Mouse (Mus musculus): ENCODE results near the gene Rec8. TPM values are rescaled to one million over a fixed set of nuclear protein-coding genes. Genes with fewer than 3 reads are reported as not detected.

Rec8 gene
- total RNA-seq, 2 experiments from 2014 or later: 1.7 to 2.2 TPM

GRCm38 (mm10) chr14:55590748-55591330, 27.0 kb upstream of the Rec8 start, which contains the start of gene Psme2:
Psme2 (minus strand) TSS chr14:55591113.
- ATAC-seq (replicated peaks; ENCODE audit: low FRiP score, poor library complexity, severe bottlenecking): peak; percentile 82

- ATAC-seq (replicated peaks; ENCODE audit: low FRiP score, poor library complexity, severe bottlenecking): peak; percentile 87
Measured at GRCm38 (mm10) chr14:55591331-55591891, 26.4 kb upstream of the Rec8 start, which contains the start of gene Rnf31. Rnf31 (plus strand) TSS chr14:55591708.

GRCm38 (mm10) chr14:55592226-55592625, 25.6 kb upstream of the Rec8 start:
- peak; percentile 10 for ATAC-seq (replicated peaks; ENCODE audit: low FRiP score, poor library complexity, severe bottlenecking)

GRCm38 (mm10) chr14:55596036-55596690, 21.7 kb upstream of the Rec8 start:
- ATAC-seq (replicated peaks; ENCODE audit: low FRiP score, poor library complexity, severe bottlenecking): no peak

- ATAC-seq (replicated peaks; ENCODE audit: low FRiP score, poor library complexity, severe bottlenecking): no peak
Measured at GRCm38 (mm10) chr14:55598521-55599390, 19.1 kb upstream of the Rec8 start.

GRCm38 (mm10) chr14:55603271-55603632, 14.6 kb upstream of the Rec8 start, which contains the start of gene Irf9:
Irf9 (plus strand) TSS chr14:55603571.
- ATAC-seq (replicated peaks; ENCODE audit: low FRiP score, poor library complexity, severe bottlenecking): no peak

- peak; percentile 88 for ATAC-seq (replicated peaks; ENCODE audit: low FRiP score, poor library complexity, severe bottlenecking)
Measured at GRCm38 (mm10) chr14:55603633-55604576, 13.9 kb upstream of the Rec8 start.

GRCm38 (mm10) chr14:55604823-55605222, 13.0 kb upstream of the Rec8 start:
- ATAC-seq (replicated peaks; ENCODE audit: low FRiP score, poor library complexity, severe bottlenecking): no peak

- 0 out of 2 replicates have a peak, but pooled peaks have one; percentile 17 for ATAC-seq (replicated peaks; ENCODE audit: low FRiP score, poor library complexity, severe bottlenecking)
Measured at GRCm38 (mm10) chr14:55605743-55606459, 11.9 kb upstream of the Rec8 start.

GRCm38 (mm10) chr14:55608339-55608738, 9.5 kb upstream of the Rec8 start:
- no peak for ATAC-seq (replicated peaks; ENCODE audit: low FRiP score, poor library complexity, severe bottlenecking)

- ATAC-seq (replicated peaks; ENCODE audit: low FRiP score, poor library complexity, severe bottlenecking): no peak
Measured at GRCm38 (mm10) chr14:55613346-55613745, 4.5 kb upstream of the Rec8 start.

- ATAC-seq (replicated peaks; ENCODE audit: low FRiP score, poor library complexity, severe bottlenecking): peak; percentile 26; the same call in 1 of the 2 replicates
Measured at GRCm38 (mm10) chr14:55614565-55615178, 3.2 kb upstream of the Rec8 start.

- ATAC-seq (replicated peaks; ENCODE audit: low FRiP score, poor library complexity, severe bottlenecking): no peak
Measured at GRCm38 (mm10) chr14:55615876-55616275, 2.0 kb upstream of the Rec8 start.

- no peak for ATAC-seq (replicated peaks; ENCODE audit: low FRiP score, poor library complexity, severe bottlenecking)
Measured at GRCm38 (mm10) chr14:55616844-55617243, 993 bp upstream of the Rec8 start.

- ATAC-seq (replicated peaks; ENCODE audit: low FRiP score, poor library complexity, severe bottlenecking): peak; percentile 45
Measured at GRCm38 (mm10) chr14:55618486-55619195, 804 bp downstream of the Rec8 start.

GRCm38 (mm10) chr14:55628077-55628827, 10.4 kb downstream of the Rec8 start:
- ATAC-seq (replicated peaks; ENCODE audit: low FRiP score, poor library complexity, severe bottlenecking): peak; percentile 54

GRCm38 (mm10) chr14:55629312-55629711, 11.5 kb downstream of the Rec8 start:
- peak; percentile 65 for ATAC-seq (replicated peaks; ENCODE audit: low FRiP score, poor library complexity, severe bottlenecking)
